Mouse (Mus musculus) olfactory bulb, adult 2 months (tissue): ENCODE measurements around the gene Tpx2. TPM values are rescaled to one million over a fixed set of nuclear protein-coding genes. Genes with fewer than 3 reads are reported as not detected.
A peak's percentile ranks its signal among the peaks of the same experiment; 100 is the strongest.

Source experiments
- H3K27ac ChIP-seq: fragments of 200-500 bp; 2 replicates; pipeline ENCODE4 v1.5.1; 2012; ENCODE audit warnings: low read depth, low read length; ENCODE audit not compliant: insufficient read depth
- H3K4me1 ChIP-seq: fragments of 200-500 bp; 2 replicates; pipeline ENCODE4 v1.6.1; 2012; ENCODE audit warnings: low read length; ENCODE audit not compliant: control insufficient read depth, insufficient read depth
- H3K4me3 ChIP-seq: fragments of 200-500 bp; 2 replicates; pipeline ENCODE4 v1.5.1; 2012; ENCODE audit warnings: mild to moderate bottlenecking, low read depth, low read length, moderate library complexity; ENCODE audit not compliant: insufficient read depth
- CTCF ChIP-seq: fragments of 200-500 bp; IDR thresholded peaks from 2 replicates; pipeline ENCODE4 v1.5.1; 2012; ENCODE audit warnings: low read depth, mild to moderate bottlenecking, low read length, moderate library complexity; ENCODE audit not compliant: insufficient read depth
- POLR2A ChIP-seq: fragments of 200-500 bp; IDR thresholded peaks from 2 replicates; pipeline ENCODE4 v1.6.1; 2012; ENCODE audit warnings: mild to moderate bottlenecking, low read depth, low read length, moderate library complexity; ENCODE audit not compliant: insufficient read depth
- WGBS: fragments of 180-500 bp; shearing (Covaris S2); methylation state at CpG from one replicate; pipeline ENCODE4 v1.1.7; 2018; 5-methylcytosine and 5-hydroxymethylcytosine counted together
- polyA plus RNA-seq: library from polyadenylated mRNA; stranded (reverse); fragments of >200 nt; gene quantifications from 2 replicates; pipeline ENCODE4 v1.2.4, GENCODE M21; 2012; ENCODE audit warnings: low replicate concordance; ENCODE audit not compliant: missing spikeins, insufficient read depth, insufficient read length

The Tpx2 gene
- polyA plus RNA-seq, 1 experiment = 120 TPM

GRCm38 (mm10) chr2:152810158-152810941, 37.4 kb upstream of the Tpx2 start:
- Histone ChIP-seq H3K27ac (peak overlapping the region; percentile 33; the same call in 1 of the 2 replicates), H3K4me1 (peaks cover 7% of the 10 kb centered on the region), H3K4me3 (no peak overlapping the region)
- no peak for TF ChIP-seq CTCF
- TF ChIP-seq POLR2A = no peak
- WGBS = 73% methylated on average over 5 of the region's 5 CpGs

DNA sequence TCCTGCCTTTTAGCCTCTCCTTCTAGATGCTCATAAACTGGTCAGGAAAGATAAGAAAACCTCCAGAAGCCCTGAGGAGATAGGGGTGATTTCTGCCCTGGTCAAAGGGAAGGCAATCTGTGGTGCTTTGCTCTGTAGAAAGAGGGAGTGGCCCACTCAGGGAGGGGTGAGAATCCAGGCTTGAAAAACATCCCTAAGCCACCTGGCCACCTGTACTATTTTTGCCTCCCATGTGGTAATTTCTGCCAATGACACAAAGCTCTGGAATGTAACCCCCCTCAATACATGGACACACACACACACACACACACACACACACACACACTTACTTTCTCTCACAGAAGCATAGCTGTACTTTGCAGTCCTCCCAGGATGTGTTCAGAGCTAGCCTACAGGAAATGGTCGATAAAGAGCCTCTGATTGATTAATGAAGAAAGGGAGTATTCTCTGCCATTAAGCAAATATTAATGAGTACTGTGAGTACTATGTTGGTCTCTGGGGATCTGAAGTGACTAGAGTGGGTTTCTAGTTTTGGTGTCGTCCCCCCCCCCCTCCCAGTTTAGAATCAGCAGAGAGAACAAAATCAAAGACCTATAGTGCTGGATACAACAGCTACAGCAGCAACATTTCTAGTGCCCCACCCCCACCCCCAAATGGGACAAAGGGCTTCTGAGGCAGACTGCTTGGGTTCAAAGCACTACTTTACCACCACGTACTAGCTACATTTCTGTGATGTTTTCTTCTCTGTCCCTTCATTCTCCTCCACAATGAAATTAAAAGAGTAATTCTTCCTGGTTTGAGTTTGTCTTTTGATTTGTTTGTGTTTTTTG, 36.2 kb upstream of the Tpx2 start:
- 54% methylated on average over 3 of the region's 3 CpGs for WGBS
- no peak overlapping the region for H3K4me3 ChIP-seq
- H3K27ac ChIP-seq = no peak overlapping the region
- TF ChIP-seq POLR2A = no peak
- TF ChIP-seq CTCF = no peak
- H3K4me1 ChIP-seq = peaks cover 14% of the 10 kb centered on the region

DNA sequence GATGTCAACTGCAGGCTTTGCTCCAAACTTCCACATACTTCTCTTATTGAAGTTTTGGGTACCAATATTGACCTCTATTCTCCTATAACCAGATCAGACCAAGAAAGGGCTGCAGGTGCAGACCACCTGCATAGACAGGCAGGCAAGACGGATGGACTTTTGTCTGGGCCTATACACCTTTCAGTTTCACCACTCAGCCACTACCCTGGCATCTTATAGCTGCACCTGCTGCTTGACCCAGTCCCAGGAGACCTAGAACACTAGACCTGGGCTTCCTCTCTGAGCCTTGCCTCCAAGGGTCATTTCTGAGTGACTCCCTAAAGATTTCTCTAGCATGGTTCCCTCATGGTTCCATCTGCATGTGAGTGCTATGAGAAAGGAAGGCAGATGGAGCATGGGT, 34.5 kb upstream of the Tpx2 start:
- 89% methylated on average over 1 of the region's 1 CpGs for WGBS
- no peak overlapping the region for H3K27ac ChIP-seq

GRCm38 (mm10) chr2:152814213-152814874, 33.4 kb upstream of the Tpx2 start:
- H3K27ac ChIP-seq = no peak overlapping the region

More for the DNA sequence above, 34.5 kb upstream of the Tpx2 start:
- no peak for TF ChIP-seq POLR2A
- TF ChIP-seq CTCF = no peak
- H3K4me1 ChIP-seq = peaks cover 22% of the 10 kb centered on the region
- H3K4me3 ChIP-seq = no peak overlapping the region

DNA sequence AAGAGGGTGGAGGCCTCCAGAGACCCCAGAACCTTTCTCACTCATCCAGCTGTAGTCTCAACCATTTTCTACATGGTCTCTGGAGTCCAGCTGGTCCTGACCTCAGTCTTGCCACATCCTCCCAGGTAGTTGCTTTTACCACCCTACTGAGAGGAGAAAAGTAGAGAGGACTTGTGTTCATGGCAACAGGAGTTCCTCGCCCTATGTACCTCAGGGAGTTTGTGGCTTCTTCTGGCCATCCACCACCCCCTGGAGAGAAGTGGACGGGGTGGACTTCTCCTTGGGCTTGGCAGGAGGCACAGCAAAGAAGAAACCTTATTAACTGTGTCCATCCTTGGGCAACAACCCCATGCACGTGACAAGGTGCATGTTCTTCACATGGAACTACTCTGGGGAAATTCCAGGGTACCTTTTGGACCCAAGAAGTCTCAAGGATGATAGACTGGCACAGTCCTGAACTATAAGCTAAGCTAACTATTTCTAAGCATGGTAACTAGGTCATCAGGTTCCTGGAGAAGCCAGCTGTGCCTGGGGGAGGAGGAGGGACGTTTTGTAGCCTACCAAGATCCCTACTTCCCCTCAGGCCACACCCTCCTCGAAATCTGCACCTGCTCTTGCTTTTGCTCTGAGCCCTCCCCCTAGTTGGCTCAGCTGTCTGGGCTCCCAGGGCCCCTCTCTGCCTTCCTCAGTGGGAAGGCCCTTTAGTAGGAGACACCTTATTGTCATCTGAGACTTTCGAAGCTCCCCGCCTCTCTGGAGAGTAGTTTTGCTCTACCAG, 31.7 kb upstream of the Tpx2 start:
- Histone ChIP-seq H3K27ac (no peak overlapping the region), H3K4me1 (peaks cover 32% of the 10 kb centered on the region), H3K4me3 (no peak overlapping the region)
- WGBS = 65% methylated on average over 7 of the region's 7 CpGs
- no peak for TF ChIP-seq POLR2A
- no peak for TF ChIP-seq CTCF

More at GRCm38 (mm10) chr2:152814213-152814874, 33.4 kb upstream of the Tpx2 start:
- 72% methylated on average over 6 of the region's 6 CpGs for WGBS
- H3K4me1 ChIP-seq = peaks cover 22% of the 10 kb centered on the region
- no peak overlapping the region for H3K4me3 ChIP-seq
- TF ChIP-seq CTCF (no peak), POLR2A (no peak)

GRCm38 (mm10) chr2:152816657-152817348, 31.0 kb upstream of the Tpx2 start:
- peaks cover 36% of the 10 kb centered on the region for H3K4me1 ChIP-seq
- TF ChIP-seq POLR2A (no peak), CTCF (no peak)

DNA sequence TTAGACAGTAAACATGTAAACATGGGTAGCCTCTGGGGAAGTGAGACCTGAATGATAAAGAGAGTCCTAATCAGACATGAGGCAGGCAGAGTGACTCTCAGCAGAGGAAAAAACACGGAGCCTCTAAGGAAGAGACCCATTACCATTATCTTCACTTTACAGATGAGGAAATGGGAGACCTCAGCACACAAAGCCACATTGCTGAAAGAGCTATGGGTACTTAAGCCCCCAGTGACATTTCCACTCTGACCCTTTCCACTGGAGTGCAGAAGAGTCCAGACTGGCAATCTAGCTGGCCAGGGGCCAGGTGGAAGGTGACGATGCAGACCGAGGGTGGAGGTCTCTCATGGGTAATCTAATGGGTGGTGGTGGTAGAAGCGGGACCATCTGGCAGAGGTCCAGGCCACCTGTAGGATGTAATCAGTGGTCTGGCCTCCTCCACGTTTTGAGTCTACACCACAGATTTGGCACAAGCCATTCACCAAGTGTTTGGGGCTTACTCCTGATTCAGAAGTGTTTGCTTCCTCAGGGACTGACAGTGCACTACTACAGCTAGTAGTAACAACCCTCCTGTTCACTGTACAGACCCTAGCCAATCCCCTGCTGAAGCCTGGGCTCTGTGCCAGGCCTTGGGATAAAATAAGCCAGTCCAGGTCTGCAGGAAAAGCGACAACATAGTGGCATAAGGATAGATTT, 30.0 kb upstream of the Tpx2 start:
- peak overlapping the region; percentile 0; the same call in 1 of the 2 replicates for H3K27ac ChIP-seq
- H3K4me1 ChIP-seq = peaks cover 36% of the 10 kb centered on the region
- WGBS = 35% methylated on average over 6 of the region's 6 CpGs
- no peak overlapping the region for H3K4me3 ChIP-seq
- TF ChIP-seq POLR2A = no peak
- TF ChIP-seq CTCF = no peak

More at GRCm38 (mm10) chr2:152816657-152817348, 31.0 kb upstream of the Tpx2 start:
- no peak overlapping the region for H3K4me3 ChIP-seq
- H3K27ac ChIP-seq = no peak overlapping the region
- 84% methylated on average over 3 of the region's 3 CpGs for WGBS

DNA sequence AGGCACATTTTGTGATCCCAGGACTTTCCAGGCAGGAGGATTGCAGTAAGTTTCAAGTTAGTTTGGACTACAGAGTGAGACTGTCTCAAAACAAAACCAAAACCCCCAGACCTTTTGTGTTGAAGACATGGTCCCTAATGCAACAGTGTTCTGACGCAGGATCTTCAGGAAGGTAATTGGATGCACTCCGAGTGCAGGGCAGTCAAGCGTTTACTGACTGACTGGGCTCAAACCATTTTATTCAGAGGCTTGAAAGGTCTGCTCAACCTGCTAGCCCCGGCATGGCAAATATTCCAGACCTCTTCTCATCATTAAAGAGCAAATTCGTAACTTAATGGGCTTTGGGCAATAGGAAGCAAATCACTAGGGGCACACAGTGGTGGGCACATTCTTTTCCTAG, 29.1 kb upstream of the Tpx2 start:
- H3K4me1 ChIP-seq = peaks cover 36% of the 10 kb centered on the region
- no peak overlapping the region for H3K4me3 ChIP-seq
- no peak overlapping the region; the same call in 1 of the 2 replicates for H3K27ac ChIP-seq
- 70% methylated on average over 5 of the region's 5 CpGs for WGBS
- no peak for TF ChIP-seq POLR2A
- TF ChIP-seq CTCF = no peak
